Mouse (Mus musculus): ENCODE measurements at regions not wholly inside any gene's neighbourhood (a gene's known extent, or its start where the extent isn't known, plus 50 kb on each side); places are given as distances from the start of the nearest gene placed in this dataset.

GRCm38 (mm10) chr1:35941642-35942077 lies 126.5 kb upstream of the Hs6st1 start:
- no peak for TF ChIP-seq POLR2A (IDR thresholded peaks at IDR 0.05; ENCODE audit: insufficient read length, low read depth)
- no peak for TF ChIP-seq SRF (IDR thresholded peaks at IDR 0.05; ENCODE audit: control insufficient read depth, insufficient read length, low read depth)
- TF ChIP-seq POLR2AphosphoS2 (IDR thresholded peaks at IDR 0.05; ENCODE audit: insufficient read length, low read depth): no peak
